Mouse (Mus musculus): Measurements from ENCODE around the gene Olfr395.
"Not testable (repeated sequence)": the region's sequence is repeated elsewhere in the genome, so short reads cannot be mapped to it uniquely, and the experiment has no call there.

Olfr395 gene

GRCm38 (mm10) chr11:73909199-73909598 lies at the start of gene Olfr395:
TSS of gene Olfr395 (minus strand) at chr11:73909299.
- not testable (repeated sequence) for DNase-seq (ENCODE audit: low spot score in 2 of 2)

- no peak for DNase-seq (ENCODE audit: low spot score in 2 of 2)
Observed at GRCm38 (mm10) chr11:73936377-73936776, 27.3 kb upstream of the Olfr395 start, which contains the start of gene Olfr23. TSS of gene Olfr23 (plus strand) at chr11:73936677.

- DNase-seq (ENCODE audit: low spot score in 2 of 2): no peak
Observed at GRCm38 (mm10) chr11:73890671-73891070, 18.4 kb downstream of the Olfr395 start, which contains the start of gene Olfr394. TSS of gene Olfr394 (minus strand) at chr11:73890771.

All from frontal cortex, postnatal 10 days (tissue).